ENCODE assay signal across 10 mouse cellular contexts in genomic region chr16:18250828-18251790, GRCm38 (mm10). TPM values are rescaled to one million over a fixed set of nuclear protein-coding genes. Genes with fewer than 3 reads are reported as not detected.
A peak's percentile ranks its signal among the peaks of the same experiment; 100 is the strongest.
DNase-seq lines count a peak whose midpoint lies in the region; ATAC-seq and TF ChIP-seq lines count a peak whose summit lies in the region.
"Had no signal": no experiment of that assay in that cellular context is flagged by ENCODE, and none has a peak within 500 bp of the region (broad histone marks: within the 10 kb centered on the region; RNA-seq: fewer than 3 reads in every experiment).

No protein-coding gene starts in this region.

- H3K9me3 ChIP-seq in forebrain, embryonic 15.5 days, result no peaks in the 10 kb centered on the region
- H3K9me3 ChIP-seq in liver, embryonic 13.5 days (replicated peaks), result no peaks in the 10 kb centered on the region

- no peak overlapping the region for H3K27ac ChIP-seq in gastrocnemius, adult 2 months
- H3K27ac ChIP-seq in forebrain, embryonic 15.5 days (replicated peaks), result no peak overlapping the region
- H3K27ac ChIP-seq in liver, embryonic 13.5 days, result peak overlapping the region; percentile 91

- H3K27me3 ChIP-seq in C2C12 (ENCODE audit: control insufficient read depth, insufficient read depth, insufficient read length), result no peaks in the 10 kb centered on the region
- no peaks in the 10 kb centered on the region for H3K27me3 ChIP-seq in forebrain, embryonic 15.5 days
- H3K27me3 ChIP-seq in liver, embryonic 13.5 days, result no peaks in the 10 kb centered on the region

- H3K36me3 ChIP-seq in C2C12 (ENCODE audit: control insufficient read depth, insufficient read depth), result peaks cover 80% of the 10 kb centered on the region
- H3K36me3 ChIP-seq in forebrain, embryonic 15.5 days, result peaks cover 63% of the 10 kb centered on the region
- H3K36me3 ChIP-seq in liver, embryonic 13.5 days, result peaks cover 75% of the 10 kb centered on the region

- 66% methylated on average over 10 of the region's 10 CpGs for WGBS in forebrain, embryonic 15.5 days
- 79% methylated on average over 10 of the region's 10 CpGs for WGBS in liver, embryonic 13.5 days (ENCODE audit: insufficient replicate concordance)

- intact Hi-C loops in gastrocnemius, adult 2 months (cut with DNase I), result no loop called here
- intact Hi-C loops in left cerebral cortex, postnatal 25 days (cut with DNase I), result no loop called here

- H3ac ChIP-seq in C2C12 (ENCODE audit: control insufficient read depth, insufficient read length, low read depth), result no peak overlapping the region

- H3K79me3 ChIP-seq in C2C12 (ENCODE audit: low read depth), result peaks cover 39% of the 10 kb centered on the region

- peak overlapping the region; percentile 7; the same call in 1 of the 2 replicates for H3K4me3 ChIP-seq in gastrocnemius, adult 2 months
- H3K4me3 ChIP-seq in C2C12 (ENCODE audit: insufficient read depth, poor library complexity, severe bottlenecking), result peak overlapping the region; percentile 97
- H3K4me3 ChIP-seq in forebrain, embryonic 15.5 days, result peak overlapping the region; percentile 60; the same call in 1 of the 2 replicates
- peak overlapping the region; percentile 94 for H3K4me3 ChIP-seq in liver, embryonic 13.5 days (replicated peaks)

- H3K4me1 ChIP-seq in forebrain, embryonic 15.5 days, result peaks cover 36% of the 10 kb centered on the region
- H3K4me1 ChIP-seq in liver, embryonic 13.5 days (replicated peaks), result peaks cover 59% of the 10 kb centered on the region

- H3K79me2 ChIP-seq in C2C12 (ENCODE audit: control insufficient read depth, insufficient read depth), result peaks cover 63% of the 10 kb centered on the region

- TF ChIP-seq CTCF in gastrocnemius, adult 2 months (IDR thresholded peaks at IDR 0.05), result no peak
- TF ChIP-seq CTCF in C2C12 (IDR thresholded peaks at IDR 0.05; ENCODE audit: control insufficient read depth, insufficient read depth, insufficient read length), result no peak

- no peak for DNase-seq in gastrocnemius, adult 2 months
- no peak for DNase-seq in gastrocnemius, postnatal 4 days (ENCODE audit: low spot score in 2 of 2)
- no peak for DNase-seq in liver, embryonic 13.5 days
- DNase-seq in urinary bladder, adult 2 months (ENCODE audit: low spot score), result no peak
- DNase-seq in left cerebral cortex, postnatal 25 days (ENCODE audit: low spot score in 2 of 2), result no peak
- DNase-seq in kidney, postnatal 36 days, result no peak

- peak overlapping the region; percentile 84 for H3K4me2 ChIP-seq in forebrain, embryonic 15.5 days (replicated peaks)
- peak overlapping the region; percentile 95 for H3K4me2 ChIP-seq in liver, embryonic 13.5 days

- H3K9ac ChIP-seq in forebrain, embryonic 15.5 days (replicated peaks), result no peak overlapping the region
- peak overlapping the region; percentile 93 for H3K9ac ChIP-seq in liver, embryonic 13.5 days

- no peak for ATAC-seq in forebrain, embryonic 15.5 days (replicated peaks)
- ATAC-seq in liver, embryonic 13.5 days (ENCODE audit: low read depth), result no peak

TF ChIP-seq in C2C12, 6 proteins besides CTCF, POLR2A, EP300 and RAD21:
- TF ChIP-seq MAX (IDR thresholded peaks at IDR 0.05) (no peak), USF1 (IDR thresholded peaks at IDR 0.05; ENCODE audit: low read depth) (no peak), MYOG (IDR thresholded peaks at IDR 0.05; ENCODE audit: control insufficient read depth, extremely low read depth, insufficient read length) (no peak), CEBPB (IDR thresholded peaks at IDR 0.05; ENCODE audit: low read depth) (no peak), FOSL1 (IDR thresholded peaks at IDR 0.05; ENCODE audit: insufficient read depth, low read length, poor library complexity, severe bottlenecking) (no peak)

RNA-seq across cellular contexts. Expression of gene Ranbp1, which starts 2.6 kb away (rescaled TPM):
- total RNA-seq in gastrocnemius, adult 2 months (2021), result 10 to 100 TPM; 17.9 to 28.5 TPM
- total RNA-seq in gastrocnemius, postnatal 4 days (2021), result 100 to 1,000 TPM; 105 to 109 TPM
- polyA plus RNA-seq in C2C12 (2012; fragmentation: generic; extraction: Trizol), result 422 TPM
- polyA plus RNA-seq in forebrain, embryonic 15.5 days (2015; fragmentation: Nextera tagmentation; extraction: Ambion mirVana), result 441 and 464 TPM in 2 replicates
- polyA plus RNA-seq in liver, embryonic 13.5 days (2015; fragmentation: Nextera tagmentation; extraction: Ambion mirVana), result 491 and 563 TPM in 2 replicates
- polyA plus RNA-seq in urinary bladder, adult 2 months (2012; rRNA removed), result 88.4 and 90.6 TPM in 2 replicates
- total RNA-seq in left cerebral cortex, postnatal 25 days (2021), result 10 to 100 TPM; 84.7 to 92.5 TPM

RNA-seq across cellular contexts. Expression of gene Trmt2a, which starts 2.6 kb away (rescaled TPM):
- total RNA-seq in gastrocnemius, adult 2 months (2021), result 10 to 100 TPM in 1 of 2 experiments, 1 to 10 TPM in 1; 9.7 to 12.0 TPM
- 10 to 100 TPM; 31.6 to 37.2 TPM for total RNA-seq in gastrocnemius, postnatal 4 days (2021)
- polyA plus RNA-seq in C2C12 (2012; fragmentation: generic; extraction: Trizol), result 79.2 TPM
- polyA plus RNA-seq in forebrain, embryonic 15.5 days (2015; fragmentation: Nextera tagmentation; extraction: Ambion mirVana), result 114 and 119 TPM in 2 replicates
- polyA plus RNA-seq in liver, embryonic 13.5 days (2015; fragmentation: Nextera tagmentation; extraction: Ambion mirVana), result 74.8 and 74.9 TPM in 2 replicates
- 55.6 and 56.7 TPM in 2 replicates for polyA plus RNA-seq in urinary bladder, adult 2 months (2012; rRNA removed)
- total RNA-seq in left cerebral cortex, postnatal 25 days (2021), result 10 to 100 TPM; 48.0 to 52.9 TPM

RNA-seq across cellular contexts. Expression of gene Gm49776, which starts 7.0 kb away (rescaled TPM):
- total RNA-seq in gastrocnemius, adult 2 months (2021), result not detected
- not detected for total RNA-seq in gastrocnemius, postnatal 4 days (2021)
- 0.46 TPM for polyA plus RNA-seq in C2C12 (2012; fragmentation: generic; extraction: Trizol)
- 3.1 and 6.6 TPM in 2 replicates for polyA plus RNA-seq in forebrain, embryonic 15.5 days (2015; fragmentation: Nextera tagmentation; extraction: Ambion mirVana)
- 1.3 and 2.4 TPM in 2 replicates for polyA plus RNA-seq in liver, embryonic 13.5 days (2015; fragmentation: Nextera tagmentation; extraction: Ambion mirVana)
- polyA plus RNA-seq in urinary bladder, adult 2 months (2012; rRNA removed), result not detected in 2 replicates
- total RNA-seq in left cerebral cortex, postnatal 25 days (2021), result 1 to 10 TPM in 1 of 2 experiments, not detected in 1; 1.5 TPM
- polyA plus RNA-seq: gonadal fat pad, adult 2 months had no signal

RNA-seq across cellular contexts. Expression of gene Zdhhc8, which starts 16.2 kb away (rescaled TPM):
- total RNA-seq in gastrocnemius, adult 2 months (2021), result 10 to 100 TPM; 21.6 to 28.7 TPM
- 10 to 100 TPM; 37.7 to 42.1 TPM for total RNA-seq in gastrocnemius, postnatal 4 days (2021)
- 37.4 TPM for polyA plus RNA-seq in C2C12 (2012; fragmentation: generic; extraction: Trizol)
- polyA plus RNA-seq in forebrain, embryonic 15.5 days (2015; fragmentation: Nextera tagmentation; extraction: Ambion mirVana), result 17.9 and 18.9 TPM in 2 replicates
- 1.7 and 2.3 TPM in 2 replicates for polyA plus RNA-seq in liver, embryonic 13.5 days (2015; fragmentation: Nextera tagmentation; extraction: Ambion mirVana)
- 27.3 and 35.1 TPM in 2 replicates for polyA plus RNA-seq in urinary bladder, adult 2 months (2012; rRNA removed)
- total RNA-seq in left cerebral cortex, postnatal 25 days (2021), result 100 to 1,000 TPM; 140 to 144 TPM

RNA-seq across cellular contexts. Expression of gene Ccdc188, which starts 33.4 kb away (rescaled TPM):
- not detected for total RNA-seq in gastrocnemius, adult 2 months (2021)
- total RNA-seq in gastrocnemius, postnatal 4 days (2021), result not detected
- polyA plus RNA-seq in C2C12 (2012; fragmentation: generic; extraction: Trizol), result 0.04 TPM
- 0.27 TPM in 1 of 2 replicates, not detected in the other for polyA plus RNA-seq in forebrain, embryonic 15.5 days (2015; fragmentation: Nextera tagmentation; extraction: Ambion mirVana)
- polyA plus RNA-seq in liver, embryonic 13.5 days (2015; fragmentation: Nextera tagmentation; extraction: Ambion mirVana), result not detected in 2 replicates
- polyA plus RNA-seq in urinary bladder, adult 2 months (2012; rRNA removed), result not detected in 2 replicates
- not detected for total RNA-seq in left cerebral cortex, postnatal 25 days (2021)
- total RNA-seq: megakaryocyte progenitor cell, adult 5-6 weeks had no signal

Comparison
In these comparisons a context has a peak if more than half of its experiments do, and no peak if none do; other contexts are left out.
1. H3K4me3 ChIP-seq: peak in every context shown above with its lines; median percentile 97 in C2C12; 94 in liver, embryonic 13.5 days; 60 in forebrain, embryonic 15.5 days; 7 in gastrocnemius, adult 2 months.